Mouse (Mus musculus): ENCODE results near the gene Slc6a19.
A peak's percentile ranks its signal among the peaks of the same experiment; 100 is the strongest.
"Not testable (repeated sequence)": the region's sequence is repeated elsewhere in the genome, so short reads cannot be mapped to it uniquely, and the experiment has no call there.

The Slc6a19 gene

GRCm38 (mm10) chr13:73704694-73705325, at the start of gene Slc6a19:
Slc6a19 (minus strand) TSS chr13:73704865.
- no peak for DNase-seq

- DNase-seq = no peak
Measured at GRCm38 (mm10) chr13:73751284-73751683, 46.6 kb upstream of the Slc6a19 start.

DNA sequence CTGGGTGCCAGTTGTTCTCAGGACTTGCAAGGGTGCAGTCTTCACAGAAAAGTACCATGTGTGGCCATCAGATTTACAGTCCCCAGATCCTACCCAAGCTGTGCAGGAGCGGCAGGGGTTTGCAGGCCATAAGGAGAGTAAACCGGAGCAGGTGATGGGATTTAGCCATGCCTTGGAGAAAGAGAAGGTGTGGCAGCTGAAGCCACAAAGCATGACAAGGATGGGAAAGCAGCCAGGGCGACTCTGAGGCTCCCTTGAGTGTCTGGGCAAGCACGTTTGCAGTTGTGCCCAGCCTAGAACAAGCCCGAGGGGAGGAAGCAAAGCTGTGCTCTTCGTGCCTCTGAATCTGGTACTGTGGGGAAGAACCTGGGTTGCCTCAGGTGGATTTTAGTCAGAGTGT, 45.8 kb upstream of the Slc6a19 start:
- DNase-seq = peak; percentile 61

DNA sequence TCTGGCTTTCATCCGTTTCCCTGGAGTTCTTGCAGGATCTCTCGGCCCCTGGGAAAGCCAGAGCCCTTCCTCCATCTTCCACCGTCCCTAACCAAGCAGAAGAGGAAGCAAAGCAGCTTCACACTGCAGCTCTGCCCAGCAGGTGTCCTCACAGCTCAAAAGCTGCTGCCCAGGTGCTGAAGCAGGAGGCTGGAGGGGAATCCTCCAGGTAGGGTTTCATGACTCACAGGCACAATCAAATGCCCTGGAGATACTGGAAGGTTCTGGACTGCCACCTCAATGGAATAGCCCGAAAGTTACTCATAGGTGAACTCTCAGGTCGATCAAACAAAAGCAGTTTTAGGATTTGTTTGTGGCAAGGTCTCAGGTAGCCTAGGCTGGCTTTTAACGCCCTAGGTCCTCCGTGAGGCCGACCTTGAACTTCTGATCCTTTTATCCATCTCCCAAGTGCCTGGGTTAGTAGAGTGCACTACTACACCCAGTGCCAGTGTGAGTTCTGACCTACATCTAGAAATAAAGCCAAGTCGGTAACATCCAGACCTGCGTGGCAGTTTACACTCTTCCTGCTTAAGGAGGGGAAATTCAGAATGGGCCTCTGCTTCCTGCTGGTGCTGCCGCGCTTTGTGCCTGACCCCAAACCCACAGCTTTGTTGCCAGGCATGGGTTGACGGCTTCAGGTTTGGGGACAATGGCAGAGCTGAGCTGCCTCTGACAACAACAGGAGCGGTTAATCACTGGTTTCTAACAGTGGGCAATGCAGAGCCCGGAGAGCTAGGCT, 44.2 kb upstream of the Slc6a19 start:
- DNase-seq = peak; percentile 64

GRCm38 (mm10) chr13:73743662-73744061, 39.0 kb upstream of the Slc6a19 start:
- DNase-seq = no peak

DNA sequence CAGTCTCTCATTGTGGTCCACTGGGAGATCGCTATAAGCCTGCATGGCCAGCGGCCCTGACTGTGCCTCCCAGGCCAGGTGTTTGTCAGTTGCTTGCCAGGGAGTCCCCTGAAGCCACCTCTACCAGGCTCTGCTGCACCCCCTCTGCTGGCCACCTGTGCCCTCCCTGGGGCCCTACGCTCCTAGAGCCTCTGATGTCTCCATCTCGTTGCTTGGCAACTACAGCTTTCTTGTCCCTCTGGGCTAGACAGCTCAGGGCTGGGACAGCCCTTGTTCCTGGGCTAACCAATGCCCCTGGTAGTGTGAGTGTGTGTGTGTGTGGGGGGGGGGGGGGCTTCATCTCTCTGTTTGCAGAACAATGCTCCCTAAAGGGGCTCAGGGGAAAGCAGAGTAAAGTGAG, 38.3 kb upstream of the Slc6a19 start:
- DNase-seq = no peak

GRCm38 (mm10) chr13:73740399-73740944, 35.8 kb upstream of the Slc6a19 start:
- not testable (repeated sequence) for DNase-seq

DNA sequence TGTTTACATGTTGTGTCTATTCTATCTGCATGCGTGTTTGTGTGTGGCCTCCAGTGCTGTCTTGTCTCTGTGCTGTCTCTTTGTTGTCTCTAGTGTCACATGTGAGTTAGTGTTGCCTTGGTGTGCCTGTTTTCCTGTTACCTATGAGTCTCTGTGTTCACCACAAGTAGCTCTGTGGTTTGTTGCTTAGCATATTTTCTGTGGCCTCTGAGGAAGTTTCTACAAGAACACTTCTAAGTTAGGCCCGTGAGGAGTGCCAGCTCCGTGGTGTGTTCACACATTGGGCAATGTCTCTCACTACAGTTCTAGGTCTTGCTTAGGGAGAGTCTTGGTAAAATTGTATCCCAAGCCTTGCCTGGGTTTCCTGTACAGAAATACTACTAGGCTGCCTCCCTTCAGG, 32.3 kb upstream of the Slc6a19 start:
- DNase-seq = no peak

GRCm38 (mm10) chr13:73735928-73736327, 31.3 kb upstream of the Slc6a19 start:
- DNase-seq = no peak

DNA sequence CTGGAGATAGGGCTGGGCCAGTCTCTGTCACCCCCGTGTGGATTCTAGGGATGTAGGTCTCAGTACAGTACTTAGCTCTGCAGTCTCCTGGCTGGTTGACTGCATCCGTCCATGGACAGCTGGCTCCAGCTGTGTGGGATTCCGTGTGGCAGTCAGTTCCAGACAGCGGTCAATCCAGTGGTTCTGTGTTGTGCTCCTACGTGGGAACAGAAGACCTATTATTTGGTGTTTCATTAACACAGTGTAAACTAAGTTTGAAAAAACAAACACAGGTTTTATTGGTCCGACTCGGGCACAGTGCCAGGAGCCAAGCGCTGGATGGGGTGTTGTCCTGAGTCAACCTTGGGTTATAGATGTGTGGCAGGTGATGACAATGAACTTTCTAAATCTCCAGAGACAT, 30.6 kb upstream of the Slc6a19 start:
- no peak for DNase-seq

DNA sequence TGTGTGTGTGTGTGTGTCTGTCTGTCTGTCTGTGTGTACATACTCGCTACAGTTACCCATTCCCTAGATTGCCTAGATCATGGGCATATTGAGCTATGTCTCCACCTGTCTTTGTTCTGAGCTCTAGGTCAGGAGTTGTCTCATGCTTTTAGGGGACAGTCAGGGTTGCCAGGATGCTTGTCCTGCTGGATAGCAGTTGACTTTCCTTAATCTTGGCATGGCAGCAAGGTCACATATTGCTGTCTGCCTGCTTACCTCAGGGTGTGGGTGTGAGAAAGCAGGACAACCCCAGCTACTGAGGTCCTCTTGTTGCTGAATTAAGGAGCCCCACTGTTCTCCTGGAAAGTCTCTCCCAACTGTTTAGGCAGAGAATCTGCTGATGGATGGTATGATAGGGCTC, 29.7 kb upstream of the Slc6a19 start:
- no peak for DNase-seq

GRCm38 (mm10) chr13:73732742-73733700, 28.4 kb upstream of the Slc6a19 start, which contains the start of gene Slc12a7:
Slc12a7 (plus strand) TSS chr13:73733094.
- DNase-seq = no peak

DNA sequence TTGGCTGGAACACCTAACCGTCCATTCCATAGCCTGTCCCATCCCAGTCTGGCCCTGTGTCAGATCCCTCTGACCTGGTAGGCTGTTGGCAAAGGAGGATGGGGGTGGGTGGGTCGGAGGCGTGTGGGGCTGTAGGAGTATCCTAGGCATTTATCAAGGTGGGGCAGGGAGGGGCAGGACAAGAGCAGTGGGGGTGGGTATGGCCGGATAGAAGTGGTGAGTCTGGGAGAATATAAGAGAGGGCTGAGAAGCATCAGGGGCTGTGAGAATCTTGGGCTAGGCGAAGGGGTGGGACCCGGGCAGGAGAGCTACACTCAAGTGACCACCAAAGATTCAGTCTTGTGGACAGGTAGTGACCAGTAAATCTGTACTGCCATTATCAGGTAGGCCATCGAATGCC, 27.6 kb upstream of the Slc6a19 start:
- no peak for DNase-seq

DNA sequence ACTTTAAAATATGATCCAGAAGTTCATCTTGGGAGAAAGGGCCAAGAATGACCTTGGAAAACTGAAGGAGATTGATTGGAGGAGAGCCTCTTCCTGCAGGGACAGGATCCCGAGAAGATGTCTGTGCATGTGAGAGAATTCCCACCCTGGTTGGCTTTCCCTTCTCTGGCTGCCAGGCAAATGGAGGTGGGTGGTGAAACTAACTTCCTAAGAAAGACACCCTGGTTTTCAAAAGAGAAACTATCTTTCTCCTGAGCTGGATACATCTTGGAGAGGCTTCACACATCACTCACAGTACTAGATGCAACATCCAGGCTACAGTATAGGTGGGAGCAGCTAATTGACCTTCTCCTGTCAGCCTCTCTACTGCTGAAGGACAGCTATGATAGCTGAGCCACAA, 26.2 kb upstream of the Slc6a19 start:
- no peak for DNase-seq

DNA sequence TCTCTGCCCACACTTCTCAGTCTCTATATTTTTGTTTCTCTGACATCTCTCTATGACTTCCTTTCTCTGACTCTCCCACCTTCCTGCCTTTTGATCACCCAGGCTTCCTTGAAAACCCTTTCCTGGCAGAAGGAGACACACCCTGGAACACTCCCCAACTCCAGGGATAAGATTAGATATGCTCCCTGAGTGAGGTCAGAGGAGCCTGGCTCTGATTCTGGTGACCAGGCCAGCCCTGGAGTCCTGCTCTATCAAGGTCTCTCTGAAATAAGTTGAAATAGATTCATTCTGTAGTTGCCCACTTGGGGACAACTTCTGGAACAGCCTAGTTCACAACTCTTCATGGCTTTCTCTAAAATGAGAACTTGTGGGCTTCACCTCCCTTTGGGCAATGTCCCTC, 24.0 kb upstream of the Slc6a19 start:
- DNase-seq = no peak

- DNase-seq = no peak
Measured at GRCm38 (mm10) chr13:73727621-73728025, 23.0 kb upstream of the Slc6a19 start.

DNA sequence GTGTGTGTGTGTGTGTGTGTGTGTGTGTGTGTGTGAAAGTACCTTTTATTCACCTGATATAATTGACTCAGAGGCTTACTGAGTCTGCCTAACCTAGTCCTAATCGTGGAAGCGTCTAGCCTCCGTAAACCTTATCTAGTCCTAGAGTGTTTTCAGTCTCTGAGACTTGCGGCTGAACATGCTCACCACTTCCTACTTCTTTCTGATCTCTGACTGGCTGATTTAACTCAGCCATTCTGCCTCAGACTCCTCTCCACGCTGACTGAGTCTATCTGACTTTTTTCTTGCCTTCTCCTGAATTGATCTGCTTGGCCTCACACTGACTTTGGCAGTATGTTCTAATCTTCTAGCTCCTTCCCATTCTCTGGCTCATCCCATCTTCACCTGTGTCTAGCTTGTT, 20.6 kb upstream of the Slc6a19 start:
- DNase-seq = no peak

DNA sequence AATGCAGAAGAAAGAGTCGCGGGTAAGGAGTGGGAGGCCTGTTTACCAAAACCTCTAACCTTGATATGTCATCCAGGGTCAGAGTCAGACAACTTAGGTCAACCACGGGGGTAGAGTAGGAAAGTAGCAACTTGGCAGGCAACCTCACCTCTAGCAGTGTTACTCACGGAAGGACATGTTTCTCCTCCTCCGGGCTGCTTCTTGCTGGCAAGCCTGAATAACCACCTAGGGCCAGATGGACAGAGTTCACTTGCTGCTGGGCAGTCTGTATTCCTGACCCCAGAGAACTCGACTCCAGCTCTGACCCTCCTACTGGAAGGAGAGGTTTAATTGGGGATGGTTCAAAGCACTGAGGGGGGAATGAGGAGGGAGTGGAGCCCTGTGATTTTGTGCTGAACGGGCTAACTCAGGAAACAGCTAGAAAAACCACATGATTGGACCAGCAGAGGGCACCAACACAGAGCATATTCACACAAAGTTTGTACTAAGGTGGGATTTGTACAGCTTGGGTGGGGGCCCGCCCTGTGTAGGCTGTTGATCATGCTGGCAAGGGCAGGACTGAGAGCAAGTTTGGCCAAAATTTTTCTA, 18.5 kb upstream of the Slc6a19 start:
- DNase-seq = peak; percentile 74

DNA sequence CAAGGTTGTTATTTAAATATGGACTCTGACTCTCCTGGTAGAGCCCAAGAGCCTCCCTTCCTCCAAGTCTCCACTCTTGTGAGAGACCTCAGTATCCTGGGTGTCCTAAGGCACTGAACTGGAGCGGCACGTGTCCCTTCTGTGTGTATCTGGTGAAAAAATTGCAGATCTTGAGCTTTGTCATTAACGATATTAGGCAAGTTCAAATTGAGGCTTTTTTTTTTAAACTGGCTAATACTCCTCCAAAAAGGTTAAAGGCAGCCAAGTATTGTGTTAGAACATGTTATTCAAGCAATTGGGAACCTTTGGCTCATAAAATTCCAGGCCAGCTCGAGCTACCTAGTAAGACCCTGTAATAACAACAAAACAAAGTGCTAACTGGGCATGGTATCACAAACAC, 15.6 kb upstream of the Slc6a19 start:
- peak; percentile 21 for DNase-seq

GRCm38 (mm10) chr13:73718225-73718624, 13.6 kb upstream of the Slc6a19 start:
- peak; percentile 88 for DNase-seq

GRCm38 (mm10) chr13:73714020-73714419, 9.4 kb upstream of the Slc6a19 start:
- DNase-seq = no peak

DNA sequence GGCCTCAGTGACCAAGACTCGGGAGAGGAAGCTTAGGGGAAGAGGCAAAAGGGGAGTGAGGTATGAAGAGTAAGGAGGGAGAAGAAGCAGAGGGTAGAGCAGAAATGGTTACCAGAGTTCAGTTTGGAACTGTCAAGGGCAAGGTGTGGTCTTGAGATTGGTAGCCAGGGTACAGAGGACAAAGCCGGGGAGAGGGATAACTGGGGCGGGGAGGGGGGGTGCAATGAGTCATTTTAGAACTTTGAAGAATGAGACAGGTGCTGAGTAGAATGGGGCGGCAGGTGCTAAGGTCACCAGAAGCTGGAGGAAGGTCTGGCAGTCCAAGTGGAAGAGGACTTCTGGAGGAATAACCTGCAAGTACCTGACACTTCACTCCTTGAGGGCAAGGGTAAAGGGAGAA, 8.5 kb upstream of the Slc6a19 start:
- DNase-seq = no peak

- DNase-seq = peak; percentile 5
Measured at GRCm38 (mm10) chr13:73712228-73712627, 7.6 kb upstream of the Slc6a19 start.

All from kidney, adult 18-20 months (tissue).